Mouse (Mus musculus) testis, postnatal 10 days (tissue): ENCODE data around the gene Ppp2r3c.
"Not testable (repeated sequence)": the region's sequence is repeated elsewhere in the genome, so short reads cannot be mapped to it uniquely, and the experiment has no call there.

Experiments
- DNase-seq: peaks from one replicate; pipeline ENCODE4 v3.0.0; 2021; ENCODE audit warnings: low spot score

The Ppp2r3c gene

GRCm38 (mm10) chr12:55302485-55303441 lies at the start of gene Ppp2r3c:
TSS of gene Ppp2r3c (minus strand) at chr12:55302998.
- DNase-seq: peak; percentile 86

- no peak for DNase-seq
These were observed 41.8 kb upstream of the Ppp2r3c start for GRCm38 (mm10) chr12:55344583-55344982.

- no peak for DNase-seq
These were observed 41.2 kb upstream of the Ppp2r3c start for GRCm38 (mm10) chr12:55343998-55344397.

- not testable (repeated sequence) for DNase-seq
These were observed 40.2 kb upstream of the Ppp2r3c start for GRCm38 (mm10) chr12:55343045-55343444.

GRCm38 (mm10) chr12:55338490-55338889 lies 35.7 kb upstream of the Ppp2r3c start:
- not testable (repeated sequence) for DNase-seq

GRCm38 (mm10) chr12:55333662-55334061 lies 30.9 kb upstream of the Ppp2r3c start:
- DNase-seq: no peak

- no peak for DNase-seq
These were observed 26.6 kb upstream of the Ppp2r3c start for GRCm38 (mm10) chr12:55329351-55329750.

GRCm38 (mm10) chr12:55328784-55329183 lies 26.0 kb upstream of the Ppp2r3c start:
- DNase-seq: no peak

GRCm38 (mm10) chr12:55325702-55326101 lies 22.9 kb upstream of the Ppp2r3c start:
- no peak for DNase-seq

- no peak for DNase-seq
These were observed 19.0 kb upstream of the Ppp2r3c start for GRCm38 (mm10) chr12:55321642-55322291.

- peak; percentile 82 for DNase-seq
These were observed 12.4 kb upstream of the Ppp2r3c start for GRCm38 (mm10) chr12:55315192-55315591.

- no peak for DNase-seq
These were observed 11.1 kb upstream of the Ppp2r3c start for GRCm38 (mm10) chr12:55313901-55314300.

- no peak for DNase-seq
These were observed 9.0 kb upstream of the Ppp2r3c start for GRCm38 (mm10) chr12:55311841-55312240.

GRCm38 (mm10) chr12:55309501-55309900 lies 6.7 kb upstream of the Ppp2r3c start:
- DNase-seq: no peak

GRCm38 (mm10) chr12:55308731-55309130 lies 5.9 kb upstream of the Ppp2r3c start:
- no peak for DNase-seq

- no peak for DNase-seq
These were observed 4.8 kb upstream of the Ppp2r3c start for GRCm38 (mm10) chr12:55307566-55307965.

- DNase-seq: no peak
These were observed 3.6 kb upstream of the Ppp2r3c start for GRCm38 (mm10) chr12:55306371-55306770.

- no peak for DNase-seq
These were observed 1.1 kb downstream of the Ppp2r3c start for GRCm38 (mm10) chr12:55301472-55302300.

GRCm38 (mm10) chr12:55300820-55301351 lies 1.9 kb downstream of the Ppp2r3c start:
- DNase-seq: no peak

GRCm38 (mm10) chr12:55299336-55299735 lies 3.5 kb downstream of the Ppp2r3c start, which contains the start of gene 1110008L16Rik:
TSS of gene 1110008L16Rik (plus strand) at chr12:55299577.
- no peak for DNase-seq

- DNase-seq: no peak
These were observed 4.7 kb downstream of the Ppp2r3c start for GRCm38 (mm10) chr12:55298112-55298511.

- not testable (repeated sequence) for DNase-seq
These were observed 25.2 kb downstream of the Ppp2r3c start for GRCm38 (mm10) chr12:55277583-55277982.
